Mouse (Mus musculus): ENCODE measurements around the gene Elp5. TPM values are rescaled to one million over a fixed set of nuclear protein-coding genes. Genes with fewer than 3 reads are reported as not detected.
A peak's percentile ranks its signal among the peaks of the same experiment; 100 is the strongest.

Elp5 gene
- total RNA-seq, 2 experiments from 2014 or later, result 76.7 to 80.1 TPM

GRCm38 (mm10) chr11:69992396-69992795 lies 10.1 kb upstream of the Elp5 start:
- DNase-seq (ENCODE audit: low spot score in 2 of 2), result no peak

- DNase-seq (ENCODE audit: low spot score in 2 of 2), result no peak
These were observed 9.4 kb upstream of the Elp5 start for GRCm38 (mm10) chr11:69991711-69992110.

- peak; percentile 95 to 98 for DNase-seq (ENCODE audit: low spot score in 2 of 2)
These were observed 8.8 kb upstream of the Elp5 start, which contains the start of gene Gabarap for GRCm38 (mm10) chr11:69990850-69991691. Gabarap (plus strand) TSS chr11:69991143.

GRCm38 (mm10) chr11:69989949-69990348 lies 7.6 kb upstream of the Elp5 start:
- DNase-seq (ENCODE audit: low spot score in 2 of 2), result no peak

GRCm38 (mm10) chr11:69984431-69984830 lies 2.1 kb upstream of the Elp5 start:
- no peak for DNase-seq (ENCODE audit: low spot score in 2 of 2)

GRCm38 (mm10) chr11:69983377-69983776 lies 1.1 kb upstream of the Elp5 start:
- DNase-seq (ENCODE audit: low spot score in 2 of 2), result no peak

GRCm38 (mm10) chr11:69982877-69983276 lies 560 bp upstream of the Elp5 start:
- no peak for DNase-seq (ENCODE audit: low spot score in 2 of 2)

- DNase-seq (ENCODE audit: low spot score in 2 of 2), result no peak
These were observed 1.1 kb downstream of the Elp5 start, which contains the start of gene Ctdnep1 for GRCm38 (mm10) chr11:69981141-69981762. Ctdnep1 (plus strand) TSS chr11:69981156.

- peak; percentile 99 to 100 for DNase-seq (ENCODE audit: low spot score in 2 of 2)
These were observed 1.8 kb downstream of the Elp5 start for GRCm38 (mm10) chr11:69980196-69981140.

GRCm38 (mm10) chr11:69979827-69980195 lies 2.5 kb downstream of the Elp5 start:
- DNase-seq (ENCODE audit: low spot score in 2 of 2), result no peak

GRCm38 (mm10) chr11:69976271-69976670 lies 6.0 kb downstream of the Elp5 start:
- no peak for DNase-seq (ENCODE audit: low spot score in 2 of 2)

GRCm38 (mm10) chr11:69974907-69975306 lies 7.4 kb downstream of the Elp5 start:
- no peak for DNase-seq (ENCODE audit: low spot score in 2 of 2)

- no peak for DNase-seq (ENCODE audit: low spot score in 2 of 2)
These were observed 11.5 kb downstream of the Elp5 start for GRCm38 (mm10) chr11:69970775-69971174.

GRCm38 (mm10) chr11:69970222-69970621 lies 12.1 kb downstream of the Elp5 start:
- DNase-seq (ENCODE audit: low spot score in 2 of 2), result no peak

GRCm38 (mm10) chr11:69968793-69969192 lies 13.5 kb downstream of the Elp5 start:
- no peak for DNase-seq (ENCODE audit: low spot score in 2 of 2)

- no peak for DNase-seq (ENCODE audit: low spot score in 2 of 2)
These were observed 15.3 kb downstream of the Elp5 start for GRCm38 (mm10) chr11:69966860-69967517.

GRCm38 (mm10) chr11:69966006-69966859 lies 16.1 kb downstream of the Elp5 start:
- DNase-seq (ENCODE audit: low spot score in 2 of 2), result no peak

- DNase-seq (ENCODE audit: low spot score in 2 of 2), result no peak
These were observed 16.9 kb downstream of the Elp5 start for GRCm38 (mm10) chr11:69965271-69966005.

GRCm38 (mm10) chr11:69964650-69965270 lies 17.6 kb downstream of the Elp5 start, which contains the start of gene Cldn7:
Cldn7 (plus strand) TSS chr11:69964779.
- no peak for DNase-seq (ENCODE audit: low spot score in 2 of 2)

Data from layer of hippocampus, adult 18-20 months (tissue).